Mouse (Mus musculus): Measurements from ENCODE around the gene Zfp82. TPM values are rescaled to one million over a fixed set of nuclear protein-coding genes. Genes with fewer than 3 reads are reported as not detected.
A peak's percentile ranks its signal among the peaks of the same experiment; 100 is the strongest.

Zfp82 gene
- total and polyA plus RNA-seq, 2 experiments from 2014 or later = 6.4 TPM

GRCm38 (mm10) chr7:30023800-30024199 is 48.9 kb downstream of the Zfp82 start:
- no peak overlapping the region for H3K4me3 ChIP-seq (ENCODE audit: low read depth, low read length)
- no peak overlapping the region for H3K27ac ChIP-seq (ENCODE audit: low read depth, low read length)
- H3K36me3 ChIP-seq (ENCODE audit: insufficient read depth, low read length) = peaks cover 39% of the 10 kb centered on the region
- H3K27me3 ChIP-seq (ENCODE audit: insufficient read depth, low read length) = no peaks in the 10 kb centered on the region
- no peaks in the 10 kb centered on the region for H3K4me1 ChIP-seq (ENCODE audit: insufficient read depth, low read length)
- DNase-seq (ENCODE audit: low spot score) (no peak), ATAC-seq (ENCODE audit: low FRiP score) (no peak)
- H3K4me2 ChIP-seq (ENCODE audit: low read depth, low read length, poor library complexity, severe bottlenecking) = no peak overlapping the region
- no peak overlapping the region for H3K9ac ChIP-seq (replicated peaks; ENCODE audit: low read length, poor library complexity, severe bottlenecking)
- 83% methylated on average over 8 of the region's 8 CpGs for WGBS
- H3K9me3 ChIP-seq (ENCODE audit: low read length) = no peaks in the 10 kb centered on the region
- no peak for TF ChIP-seq CTCF (IDR thresholded peaks at IDR 0.05)

- no peak overlapping the region for H3K27ac ChIP-seq (ENCODE audit: low read depth, low read length)
- peaks cover 43% of the 10 kb centered on the region for H3K36me3 ChIP-seq (ENCODE audit: insufficient read depth, low read length)
- no peaks in the 10 kb centered on the region for H3K4me1 ChIP-seq (ENCODE audit: insufficient read depth, low read length)
- ATAC-seq (ENCODE audit: low FRiP score) = no peak
- no peak for DNase-seq (ENCODE audit: low spot score)
- H3K9ac ChIP-seq (replicated peaks; ENCODE audit: low read length, poor library complexity, severe bottlenecking) = no peak overlapping the region
- no peak for TF ChIP-seq CTCF (IDR thresholded peaks at IDR 0.05)
- H3K4me3 ChIP-seq (ENCODE audit: low read depth, low read length) = no peak overlapping the region
- H3K27me3 ChIP-seq (ENCODE audit: insufficient read depth, low read length) = no peaks in the 10 kb centered on the region
- no peaks in the 10 kb centered on the region for H3K9me3 ChIP-seq (ENCODE audit: low read length)
- no peak overlapping the region for H3K4me2 ChIP-seq (ENCODE audit: low read depth, low read length, poor library complexity, severe bottlenecking)
- WGBS = 96% methylated on average over 9 of the region's 9 CpGs
Measured at GRCm38 (mm10) chr7:30023324-30023723, 49.4 kb downstream of the Zfp82 start.

GRCm38 (mm10) chr7:30019543-30019942 is 53.2 kb downstream of the Zfp82 start:
- no peaks in the 10 kb centered on the region for H3K27me3 ChIP-seq (ENCODE audit: insufficient read depth, low read length)
- H3K4me1 ChIP-seq (ENCODE audit: insufficient read depth, low read length) = no peaks in the 10 kb centered on the region
- no peak overlapping the region for H3K4me2 ChIP-seq (ENCODE audit: low read depth, low read length, poor library complexity, severe bottlenecking)
- no peak for ATAC-seq (ENCODE audit: low FRiP score)
- DNase-seq (ENCODE audit: low spot score) = no peak
- WGBS = 96% methylated on average over 2 of the region's 2 CpGs
- no peak overlapping the region for H3K4me3 ChIP-seq (ENCODE audit: low read depth, low read length)
- no peaks in the 10 kb centered on the region for H3K9me3 ChIP-seq (ENCODE audit: low read length)
- H3K36me3 ChIP-seq (ENCODE audit: insufficient read depth, low read length) = peaks cover 61% of the 10 kb centered on the region
- TF ChIP-seq CTCF (IDR thresholded peaks at IDR 0.05) = no peak
- H3K27ac ChIP-seq (ENCODE audit: low read depth, low read length) = no peak overlapping the region
- no peak overlapping the region for H3K9ac ChIP-seq (replicated peaks; ENCODE audit: low read length, poor library complexity, severe bottlenecking)

- H3K4me3 ChIP-seq (ENCODE audit: low read depth, low read length) = no peak overlapping the region
- no peaks in the 10 kb centered on the region for H3K4me1 ChIP-seq (ENCODE audit: insufficient read depth, low read length)
- H3K27me3 ChIP-seq (ENCODE audit: insufficient read depth, low read length) = no peaks in the 10 kb centered on the region
- no peak overlapping the region for H3K4me2 ChIP-seq (ENCODE audit: low read depth, low read length, poor library complexity, severe bottlenecking)
- no peak overlapping the region for H3K9ac ChIP-seq (replicated peaks; ENCODE audit: low read length, poor library complexity, severe bottlenecking)
- H3K36me3 ChIP-seq (ENCODE audit: insufficient read depth, low read length) = peaks cover 45% of the 10 kb centered on the region
- TF ChIP-seq CTCF (IDR thresholded peaks at IDR 0.05) = no peak
- ATAC-seq (ENCODE audit: low FRiP score) (no peak), DNase-seq (ENCODE audit: low spot score) (no peak)
- H3K27ac ChIP-seq (ENCODE audit: low read depth, low read length) = no peak overlapping the region
- H3K9me3 ChIP-seq (ENCODE audit: low read length) = no peaks in the 10 kb centered on the region
- 94% methylated on average over 6 of the region's 6 CpGs for WGBS
Measured at GRCm38 (mm10) chr7:30017226-30017625, 55.5 kb downstream of the Zfp82 start.

- WGBS = 66% methylated on average over 4 of the region's 4 CpGs
- Histone ChIP-seq H3K36me3 (ENCODE audit: insufficient read depth, low read length) (peaks cover 27% of the 10 kb centered on the region), H3K4me3 (ENCODE audit: low read depth, low read length) (no peak overlapping the region), H3K9ac (replicated peaks; ENCODE audit: low read length, poor library complexity, severe bottlenecking) (no peak overlapping the region), H3K4me1 (ENCODE audit: insufficient read depth, low read length) (no peaks in the 10 kb centered on the region), H3K4me2 (ENCODE audit: low read depth, low read length, poor library complexity, severe bottlenecking) (no peak overlapping the region), H3K27me3 (ENCODE audit: insufficient read depth, low read length) (no peaks in the 10 kb centered on the region), H3K9me3 (ENCODE audit: low read length) (no peaks in the 10 kb centered on the region), H3K27ac (ENCODE audit: low read depth, low read length) (0 out of 2 replicates have a peak overlapping the region, but pooled peaks have one; percentile 21)
- TF ChIP-seq CTCF (IDR thresholded peaks at IDR 0.05) = peak; percentile 83
- ATAC-seq (ENCODE audit: low FRiP score) (0 out of 2 replicates have a peak, but pooled peaks have one; percentile 54), DNase-seq (ENCODE audit: low spot score) (peak; percentile 83)
Measured at GRCm38 (mm10) chr7:30012956-30013363, 59.7 kb downstream of the Zfp82 start.

GRCm38 (mm10) chr7:30010551-30011195 is 62.0 kb downstream of the Zfp82 start:
- H3K27me3 ChIP-seq (ENCODE audit: insufficient read depth, low read length) = no peaks in the 10 kb centered on the region
- no peak overlapping the region for H3K27ac ChIP-seq (ENCODE audit: low read depth, low read length)
- no peak overlapping the region for H3K4me3 ChIP-seq (ENCODE audit: low read depth, low read length)
- DNase-seq (ENCODE audit: low spot score) (no peak), ATAC-seq (ENCODE audit: low FRiP score) (no peak)
- WGBS = 73% methylated on average over 10 of the region's 10 CpGs
- H3K9ac ChIP-seq (replicated peaks; ENCODE audit: low read length, poor library complexity, severe bottlenecking) = no peak overlapping the region
- no peak for TF ChIP-seq CTCF (IDR thresholded peaks at IDR 0.05)
- H3K9me3 ChIP-seq (ENCODE audit: low read length) = no peaks in the 10 kb centered on the region
- peaks cover 16% of the 10 kb centered on the region; the same call in 1 of the 2 replicates for H3K36me3 ChIP-seq (ENCODE audit: insufficient read depth, low read length)
- H3K4me2 ChIP-seq (ENCODE audit: low read depth, low read length, poor library complexity, severe bottlenecking) = no peak overlapping the region
- H3K4me1 ChIP-seq (ENCODE audit: insufficient read depth, low read length) = no peaks in the 10 kb centered on the region

Data from midbrain, postnatal 0 days (tissue).